Mouse (Mus musculus): Measurements from ENCODE around the gene Nat10.

GRCm38 (mm10) chr2:103751771-103752170 is 9.3 kb downstream of the Nat10 start:
- TF ChIP-seq CTCF (IDR thresholded peaks at IDR 0.05; ENCODE audit: borderline replicate concordance, extremely low read depth, insufficient read depth, insufficient read length) = no peak
- no peak for TF ChIP-seq POLR2A (IDR thresholded peaks at IDR 0.05; ENCODE audit: borderline replicate concordance, extremely low read depth, insufficient read depth, insufficient read length, poor library complexity, severe bottlenecking)
